Mouse (Mus musculus): ENCODE data around the gene Trmo. TPM values are rescaled to one million over a fixed set of nuclear protein-coding genes. Genes with fewer than 3 reads are reported as not detected.

Trmo gene
- total RNA-seq, 4 experiments from 2014 or later, result 3.8 to 4.6 (median 4.1) TPM

DNA sequence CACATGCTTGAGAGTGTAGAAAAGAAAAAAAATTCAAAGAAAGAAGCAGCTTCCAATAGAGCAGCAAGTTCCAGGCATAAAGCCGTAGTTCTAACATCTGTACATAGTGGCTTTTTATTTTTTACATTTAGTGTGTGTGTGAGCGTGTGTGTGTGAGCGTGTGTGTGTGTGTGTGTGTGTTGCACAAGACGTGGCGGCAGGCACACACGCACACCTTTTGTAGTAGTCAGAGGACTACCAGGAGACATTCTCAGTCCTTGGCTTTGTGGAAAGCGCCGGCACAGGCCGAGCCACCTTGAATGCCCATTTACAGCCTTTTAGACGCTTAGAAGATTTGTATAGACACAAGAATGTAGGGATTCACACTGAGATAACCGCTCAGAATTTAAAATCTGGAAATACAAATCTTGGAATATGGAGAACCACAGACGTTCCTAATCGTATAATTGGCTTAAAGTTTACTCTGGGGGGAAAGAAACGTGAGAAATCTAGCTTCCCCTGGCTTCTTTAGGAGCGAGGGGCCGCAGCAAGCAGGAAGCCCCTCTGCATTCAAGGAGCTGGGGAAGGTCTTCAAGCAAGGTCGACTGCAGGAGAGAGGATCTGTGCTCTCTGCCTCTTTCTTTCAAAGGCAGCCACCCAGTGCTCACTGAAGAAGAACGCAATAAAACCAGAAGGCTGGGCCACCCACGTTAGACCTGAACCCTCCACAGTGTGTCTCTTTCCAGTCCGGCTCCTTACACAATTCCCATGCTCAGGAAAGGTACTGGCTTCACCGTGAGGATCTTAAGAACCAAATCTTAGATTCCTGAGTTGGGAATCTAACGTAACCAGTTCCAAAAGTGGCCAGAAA is 47.2 kb downstream of the Trmo start:
- DNase-seq (ENCODE audit: low spot score in 2 of 2), result no peak

DNA sequence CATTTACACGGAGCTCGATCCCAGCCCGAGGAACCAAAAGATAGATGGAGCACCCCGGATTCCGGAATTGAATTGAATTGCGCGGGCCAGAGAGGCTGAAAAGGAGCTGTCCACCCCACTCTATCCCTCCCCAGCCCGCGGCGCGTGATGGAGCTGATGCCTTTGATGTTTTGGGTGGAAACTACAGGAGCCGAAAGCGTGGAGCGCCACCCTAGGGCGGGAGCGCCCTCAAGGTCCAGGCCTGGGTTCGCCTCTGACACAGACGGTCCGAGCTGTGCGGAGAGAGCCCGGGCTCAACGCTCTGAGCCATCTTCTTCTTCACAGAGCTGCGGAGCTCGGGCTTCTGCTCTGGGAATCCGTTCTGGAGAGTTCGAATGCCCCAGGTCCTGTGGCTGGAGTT is 49.7 kb downstream of the Trmo start:
- DNase-seq (ENCODE audit: low spot score in 2 of 2), result no peak

DNA sequence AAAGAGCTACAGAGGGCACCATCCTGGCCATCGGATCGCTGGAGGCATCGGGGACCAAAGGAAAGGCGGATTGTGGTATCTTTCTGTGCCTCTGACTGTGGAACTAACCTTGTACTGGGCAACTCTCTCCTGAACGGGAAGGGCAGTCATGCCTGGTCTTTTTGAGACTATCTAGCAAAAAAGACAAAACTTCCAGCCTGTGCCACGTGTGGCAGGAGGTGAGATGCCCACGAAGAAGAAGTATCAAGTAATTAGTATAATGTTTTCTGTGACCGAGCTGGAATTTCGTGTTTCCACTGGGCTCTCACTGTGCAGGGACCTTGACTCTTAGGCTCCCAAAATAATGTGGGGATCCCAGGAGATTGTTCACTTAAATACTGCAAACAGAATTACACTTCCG is 50.2 kb downstream of the Trmo start:
- no peak for DNase-seq (ENCODE audit: low spot score in 2 of 2)

DNA sequence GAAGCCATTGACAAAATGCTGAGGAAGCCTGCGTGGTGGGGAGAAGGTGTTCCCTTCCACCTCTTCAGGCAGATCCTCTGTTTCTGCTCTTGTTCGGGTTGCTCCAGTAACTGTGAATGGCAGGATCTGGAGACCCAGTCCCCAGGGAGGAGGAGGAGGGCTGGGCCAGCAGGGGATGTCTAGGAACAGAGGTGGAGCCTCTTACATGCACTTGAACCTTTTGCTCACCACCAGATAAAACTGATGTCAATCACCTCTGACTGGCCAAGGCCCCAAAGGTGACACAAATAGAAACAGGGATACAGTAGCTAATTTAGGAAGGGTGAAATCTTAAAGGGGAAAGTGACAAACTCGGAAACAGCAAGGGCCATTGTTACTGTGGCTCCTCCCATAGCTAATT is 51.2 kb downstream of the Trmo start:
- no peak for DNase-seq (ENCODE audit: low spot score in 2 of 2)

DNA sequence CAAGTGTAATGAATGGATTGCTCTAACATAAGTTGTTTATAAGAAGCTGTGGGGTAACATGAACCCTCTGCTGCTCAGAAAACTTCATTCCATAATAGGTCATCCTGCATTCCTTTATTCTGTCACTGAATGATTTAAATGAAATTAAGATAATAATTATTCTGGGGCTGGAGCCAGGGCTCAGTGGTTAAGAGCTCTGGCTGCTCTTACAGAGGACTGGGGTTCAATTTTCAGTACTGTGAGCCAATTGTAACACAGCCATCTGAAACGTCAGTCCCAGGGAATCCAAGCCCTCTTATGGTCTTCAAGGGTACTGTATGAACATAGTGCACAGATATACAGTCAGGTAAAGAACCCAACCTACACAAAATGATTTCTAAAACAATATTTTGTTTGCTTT is 53.4 kb downstream of the Trmo start:
- no peak for DNase-seq (ENCODE audit: low spot score in 2 of 2)

DNA sequence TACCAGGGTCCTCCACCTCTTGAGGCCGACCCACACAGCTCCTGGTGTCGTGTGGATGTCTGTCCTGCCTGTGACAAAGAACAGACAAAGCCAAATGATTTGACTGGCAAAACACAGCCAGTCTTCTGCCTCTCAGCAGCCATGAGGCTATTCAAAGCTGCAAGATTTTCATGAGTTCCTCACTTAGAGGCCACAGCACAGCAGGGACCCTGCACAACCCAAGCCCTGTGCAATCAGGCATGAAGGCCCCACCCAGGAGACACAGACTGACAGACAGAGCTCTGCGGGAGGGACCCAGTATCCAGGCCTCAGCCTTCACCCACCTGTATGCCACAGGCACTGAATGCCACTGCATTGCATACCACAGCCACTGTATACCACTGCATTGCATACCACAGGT is 60.3 kb downstream of the Trmo start:
- no peak for DNase-seq (ENCODE audit: low spot score in 2 of 2)

Other genes starting within 250 kb of the Trmo start
- 10 to 100 TPM; 12.8 to 15.7 (median 14.2) TPM for gene Xpa, start 193.1 kb downstream of the Trmo start, total RNA-seq (2022)
- gene Foxe1, start 45.8 kb downstream of the Trmo start, total RNA-seq (2022), result not detected
- gene Hemgn, start 24.1 kb upstream of the Trmo start, total RNA-seq (2022), result not detected
- gene Anp32b, start 61.5 kb upstream of the Trmo start, total RNA-seq (2022), result 10 to 100 TPM; 51.0 to 60.2 (median 55.9) TPM
- 10 to 100 TPM; 13.1 to 19.7 (median 17.0) TPM for gene Nans, start 99.8 kb upstream of the Trmo start, total RNA-seq (2022)
- gene Trim14, start 146.7 kb upstream of the Trmo start, total RNA-seq (2022), result 1 to 10 TPM in 3 of 4 experiments, under 1 TPM in 1; 0.91 to 2.4 (median 1.7) TPM
- 10 to 100 TPM; 23.3 to 26.7 (median 24.3) TPM for gene Coro2a, start 212.8 kb upstream of the Trmo start, total RNA-seq (2022)

All from left cerebral cortex, adult 8-10 months (tissue).